8 mouse cellular contexts compared by ENCODE assay signal in the genomic region with DNA sequence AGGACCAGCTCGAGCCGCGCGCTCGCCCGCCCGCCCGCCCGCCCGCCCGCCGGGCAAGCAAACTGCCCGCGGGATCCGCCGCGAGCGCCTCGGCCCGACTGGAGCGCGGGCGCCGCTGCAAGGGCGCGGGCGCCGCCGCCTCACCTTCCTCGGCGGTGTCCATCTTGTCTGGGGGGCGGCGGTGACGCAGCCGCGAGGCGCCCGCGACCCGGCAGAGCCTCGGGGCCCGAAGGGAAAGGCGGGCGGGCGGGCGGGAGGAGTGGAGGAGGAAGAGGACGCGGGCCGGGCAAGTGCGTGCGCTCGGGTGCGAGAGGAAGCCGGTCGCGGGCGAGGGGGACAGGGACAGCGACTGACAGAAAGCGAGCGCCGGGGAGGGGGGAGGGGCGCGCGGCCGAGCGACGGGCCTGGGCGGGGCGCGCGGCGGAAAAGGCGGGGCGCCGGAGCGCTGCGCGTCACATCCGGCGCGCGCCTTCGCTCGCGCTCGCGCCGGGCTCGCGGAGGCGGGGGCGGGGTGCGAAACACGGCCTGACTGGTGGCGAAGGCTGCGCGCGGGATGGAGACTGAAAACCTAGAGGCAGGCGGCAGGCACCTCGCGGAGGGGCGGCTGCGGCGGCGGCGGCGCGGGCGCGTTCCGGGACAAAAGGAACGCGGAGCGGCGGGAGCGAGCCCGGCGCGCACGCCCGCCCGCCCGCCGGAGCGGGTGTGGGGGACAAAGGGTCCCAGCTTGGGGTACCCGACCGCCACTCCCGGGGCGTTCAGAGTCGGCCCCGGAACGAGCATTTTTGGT. TPM values are rescaled to one million over a fixed set of nuclear protein-coding genes. Genes with fewer than 3 reads are reported as not detected.
DNase-seq lines count a peak whose midpoint lies in the region; ATAC-seq and TF ChIP-seq lines count a peak whose summit lies in the region.

A gene (minus strand): TSS at position 395 of the 787 bp plus-strand sequence.

- no peaks in the 10 kb centered on the region for H3K9me3 ChIP-seq in embryonic facial prominence, embryonic 15.5 days (replicated peaks)
- H3K9me3 ChIP-seq in kidney, embryonic 14.5 days (ENCODE audit: control insufficient read depth, low read length) = no peaks in the 10 kb centered on the region
- peaks cover 5% of the 10 kb centered on the region; the same call in 1 of the 2 replicates for H3K9me3 ChIP-seq in limb, embryonic 14.5 days (ENCODE audit: control insufficient read depth, low read length)
- H3K9me3 ChIP-seq in midbrain, embryonic 16.5 days (replicated peaks; ENCODE audit: control insufficient read depth, low read length, poor library complexity, severe bottlenecking) = no peaks in the 10 kb centered on the region

- peak within 1 kb of the TSS; percentile 83 for H3K9ac ChIP-seq in embryonic facial prominence, embryonic 15.5 days
- peak within 1 kb of the TSS; percentile 95 for H3K9ac ChIP-seq in kidney, embryonic 14.5 days (ENCODE audit: low read depth, low read length)
- peak within 1 kb of the TSS; percentile 95 for H3K9ac ChIP-seq in limb, embryonic 14.5 days (ENCODE audit: low read depth, low read length, severe bottlenecking)
- peak within 1 kb of the TSS; percentile 95 for H3K9ac ChIP-seq in midbrain, embryonic 16.5 days (ENCODE audit: low read depth, low read length)

- peak; percentile 80 for DNase-seq in 416B (ENCODE audit: low read depth)
- peak; percentile 83 to 86 for DNase-seq in heart, adult 9 months (ENCODE audit: low spot score in 2 of 2)
- DNase-seq in limb, embryonic 14.5 days (ENCODE audit: low spot score) = peak; percentile 89
- peak; percentile 76 to 87 for DNase-seq in spleen, adult 2 months (ENCODE audit: low read depth in 1 of 2, low spot score in 2 of 2)

- peak within 1 kb of the TSS; percentile 99 for H3K4me3 ChIP-seq in bone marrow macrophage, adult 2 months (ENCODE audit: insufficient read depth, low read length)
- peak within 1 kb of the TSS; percentile 93 for H3K4me3 ChIP-seq in embryonic facial prominence, embryonic 15.5 days (replicated peaks)
- H3K4me3 ChIP-seq in kidney, embryonic 14.5 days (ENCODE audit: low read length) = peak within 1 kb of the TSS; percentile 73
- peak within 1 kb of the TSS; percentile 93 for H3K4me3 ChIP-seq in limb, embryonic 14.5 days (replicated peaks; ENCODE audit: low read length)
- peak within 1 kb of the TSS; percentile 94 for H3K4me3 ChIP-seq in midbrain, embryonic 16.5 days (ENCODE audit: low read depth, low read length)
- H3K4me3 ChIP-seq in spleen, adult 2 months (ENCODE audit: extremely low read depth, insufficient read depth, insufficient read length) = peak within 1 kb of the TSS; percentile 80

- TF ChIP-seq POLR2A in bone marrow macrophage, adult 2 months (IDR thresholded peaks at IDR 0.05; ENCODE audit: borderline replicate concordance, low read depth, low read length) = no peak
- TF ChIP-seq POLR2A in limb, embryonic 14.5 days (IDR thresholded peaks at IDR 0.05; ENCODE audit: borderline replicate concordance, extremely low read depth, insufficient read depth, insufficient read length) = peak; percentile 82; the same call in 1 of the 2 replicates
- TF ChIP-seq POLR2A in spleen, adult 2 months (IDR thresholded peaks at IDR 0.05; ENCODE audit: low read depth, low read length) = peak; percentile 65

- no peaks in the 10 kb centered on the region for H3K27me3 ChIP-seq in embryonic facial prominence, embryonic 15.5 days
- H3K27me3 ChIP-seq in kidney, embryonic 14.5 days (ENCODE audit: control insufficient read depth, insufficient read depth, low read length) = no peaks in the 10 kb centered on the region
- no peaks in the 10 kb centered on the region for H3K27me3 ChIP-seq in limb, embryonic 14.5 days (ENCODE audit: control insufficient read depth, insufficient read depth, low read length)
- H3K27me3 ChIP-seq in midbrain, embryonic 16.5 days (ENCODE audit: control insufficient read depth, insufficient read depth, low read depth, low read length) = no peaks in the 10 kb centered on the region
- H3K27me3 ChIP-seq in spleen, adult 2 months (ENCODE audit: control insufficient read depth, insufficient read depth, low read length) = no peaks in the 10 kb centered on the region

- H3K36me3 ChIP-seq in embryonic facial prominence, embryonic 15.5 days = no peaks in the 10 kb centered on the region
- H3K36me3 ChIP-seq in kidney, embryonic 14.5 days (ENCODE audit: control insufficient read depth, insufficient read depth, low read length) = no peaks in the 10 kb centered on the region
- H3K36me3 ChIP-seq in limb, embryonic 14.5 days (ENCODE audit: control insufficient read depth, insufficient read depth, low read length) = peaks cover 4% of the 10 kb centered on the region; the same call in 1 of the 2 replicates
- no peaks in the 10 kb centered on the region for H3K36me3 ChIP-seq in midbrain, embryonic 16.5 days (ENCODE audit: control insufficient read depth, insufficient read depth, low read length)
- H3K36me3 ChIP-seq in spleen, adult 2 months (ENCODE audit: control insufficient read depth, insufficient read depth, low read length) = no peaks in the 10 kb centered on the region

- H3K4me2 ChIP-seq in embryonic facial prominence, embryonic 15.5 days (replicated peaks) = peak within 1 kb of the TSS; percentile 65
- H3K4me2 ChIP-seq in kidney, embryonic 14.5 days (replicated peaks; ENCODE audit: low read depth, low read length) = peak within 1 kb of the TSS; percentile 61
- H3K4me2 ChIP-seq in limb, embryonic 14.5 days (replicated peaks; ENCODE audit: low read depth, low read length, severe bottlenecking) = peak within 1 kb of the TSS; percentile 68
- H3K4me2 ChIP-seq in midbrain, embryonic 16.5 days (ENCODE audit: low read length) = peak within 1 kb of the TSS; percentile 92

- under 1% methylated on average over 96 of the region's 132 CpGs for WGBS in embryonic facial prominence, embryonic 15.5 days
- under 1% methylated on average over 81 of the region's 132 CpGs for WGBS in kidney, embryonic 14.5 days
- WGBS in limb, embryonic 14.5 days = 3% methylated on average over 86 of the region's 132 CpGs
- WGBS in midbrain, embryonic 16.5 days = under 1% methylated on average over 92 of the region's 132 CpGs
- WGBS in spleen, adult 2 months = under 1% methylated on average over 117 of the region's 132 CpGs

- TF ChIP-seq CTCF in bone marrow macrophage, adult 2 months (IDR thresholded peaks at IDR 0.05; ENCODE audit: low read depth, low read length) = no peak
- TF ChIP-seq CTCF in spleen, adult 2 months (IDR thresholded peaks at IDR 0.05; ENCODE audit: extremely low read depth, insufficient read depth, insufficient read length, insufficient replicate concordance) = no peak

- peak; percentile 89 for ATAC-seq in embryonic facial prominence, embryonic 15.5 days (ENCODE audit: insufficient number of reproducible peaks, low FRiP score, low TSS enrichment, low read depth)
- peak; percentile 93 for ATAC-seq in kidney, embryonic 14.5 days (ENCODE audit: low FRiP score, low TSS enrichment)
- peak; percentile 93 for ATAC-seq in limb, embryonic 14.5 days (ENCODE audit: low FRiP score, low read depth)
- peak; percentile 95 for ATAC-seq in midbrain, embryonic 16.5 days

- H3K27ac ChIP-seq in bone marrow macrophage, adult 2 months (ENCODE audit: insufficient read depth, low read depth, low read length) = peak within 1 kb of the TSS; percentile 78
- H3K27ac ChIP-seq in embryonic facial prominence, embryonic 15.5 days (replicated peaks) = peak within 1 kb of the TSS; percentile 96
- peak within 1 kb of the TSS; percentile 98 for H3K27ac ChIP-seq in kidney, embryonic 14.5 days (ENCODE audit: low read depth, low read length)
- H3K27ac ChIP-seq in limb, embryonic 14.5 days (replicated peaks; ENCODE audit: low read depth, low read length) = peak within 1 kb of the TSS; percentile 98
- H3K27ac ChIP-seq in midbrain, embryonic 16.5 days (ENCODE audit: low read length) = peak within 1 kb of the TSS; percentile 97
- peak within 1 kb of the TSS; percentile 95 for H3K27ac ChIP-seq in spleen, adult 2 months (ENCODE audit: insufficient read depth, low read length)

- H3K4me1 ChIP-seq in bone marrow macrophage, adult 2 months (ENCODE audit: control insufficient read depth, insufficient read depth, low read length) = peaks cover 31% of the 10 kb centered on the region
- peaks cover 11% of the 10 kb centered on the region; the same call in 1 of the 2 replicates for H3K4me1 ChIP-seq in embryonic facial prominence, embryonic 15.5 days
- peaks cover 7% of the 10 kb centered on the region; the same call in 1 of the 2 replicates for H3K4me1 ChIP-seq in kidney, embryonic 14.5 days (ENCODE audit: control insufficient read depth, insufficient read depth, low read length)
- H3K4me1 ChIP-seq in limb, embryonic 14.5 days (ENCODE audit: control insufficient read depth, insufficient read depth, low read length) = peaks cover 6% of the 10 kb centered on the region
- H3K4me1 ChIP-seq in midbrain, embryonic 16.5 days (ENCODE audit: control insufficient read depth, insufficient read depth, low read length) = peaks cover 16% of the 10 kb centered on the region
- H3K4me1 ChIP-seq in spleen, adult 2 months (ENCODE audit: control insufficient read depth, insufficient read depth, insufficient read length) = no peaks in the 10 kb centered on the region; the same call in 1 of the 2 replicates

RNA-seq across cellular contexts. Expression of the gene that starts here (rescaled TPM):
- 40.7 and 42.2 TPM in 2 replicates for polyA plus RNA-seq in bone marrow macrophage, adult 2 months (2012; ENCODE audit: insufficient read depth, insufficient read length, missing spikeins)
- 24.5 and 25.1 TPM in 2 replicates for polyA plus RNA-seq in embryonic facial prominence, embryonic 15.5 days (2015; fragmentation: Nextera tagmentation; extraction: Ambion mirVana)
- polyA plus RNA-seq in kidney, embryonic 14.5 days (2014; fragmentation: Nextera tagmentation; extraction: Ambion mirVana) = 21.5 and 42.4 TPM in 2 replicates
- 27.4 and 30.9 TPM in 2 replicates for polyA plus RNA-seq in limb, embryonic 14.5 days (2012; rRNA removed)
- polyA plus RNA-seq in limb, embryonic 14.5 days (2014; fragmentation: Nextera tagmentation; extraction: Ambion mirVana) = 30.6 and 35.7 TPM in 2 replicates
- polyA plus RNA-seq in midbrain, embryonic 16.5 days (2015; fragmentation: Nextera tagmentation; extraction: Ambion mirVana) = 99.8 and 106 TPM in 2 replicates
- 8.5 and 8.7 TPM in 2 replicates for polyA plus RNA-seq in spleen, adult 2 months (2012; rRNA removed)

Comparison
In these comparisons a context has a peak if more than half of its experiments do, and no peak if none do; other contexts are left out.
1. Peak in every context shown above with its lines: DNase-seq, ATAC-seq, H3K4me3 ChIP-seq and H3K27ac ChIP-seq.